Mouse (Mus musculus) C2C12 (cell line): Measurements from ENCODE around the gene Dhx30. TPM values are rescaled to one million over a fixed set of nuclear protein-coding genes. Genes with fewer than 3 reads are reported as not detected.

Experiments used
- H3K27me3 ChIP-seq: one replicate; pipeline ENCODE4 v1.6.1; 2011; ENCODE audit not compliant: control insufficient read depth, insufficient read depth, insufficient read length
- H3K36me3 ChIP-seq: one replicate; pipeline ENCODE4 v1.6.1; 2011; ENCODE audit not compliant: control insufficient read depth, insufficient read depth
- H3K4me3 ChIP-seq: one replicate; pipeline ENCODE4 v1.5.1; 2011; ENCODE audit warnings: mild to moderate bottlenecking, control low read depth; ENCODE audit not compliant: poor library complexity, insufficient read depth, severe bottlenecking
- H3K79me2 ChIP-seq: one replicate; pipeline ENCODE4 v1.6.1; 2011; ENCODE audit not compliant: control insufficient read depth, insufficient read depth
- H3K79me3 ChIP-seq: one replicate; pipeline ENCODE4 v1.6.1; 2011; ENCODE audit warnings: low read depth, control low read depth
- H3ac ChIP-seq: one replicate; pipeline ENCODE3; 2011; ENCODE audit warnings: low read depth; ENCODE audit not compliant: control insufficient read depth, insufficient read length
- CEBPB ChIP-seq: IDR thresholded peaks from one replicate; pipeline ENCODE4 v1.6.1; 2011; ENCODE audit warnings: low read depth, mild to moderate bottlenecking, control low read depth, moderate library complexity
- CTCF ChIP-seq: IDR thresholded peaks from one replicate; pipeline ENCODE4 v1.5.1; 2011; ENCODE audit not compliant: control insufficient read depth, insufficient read depth, insufficient read length
- FOSL1 ChIP-seq: IDR thresholded peaks from one replicate; pipeline ENCODE4 v1.8.0; 2011; ENCODE audit warnings: mild to moderate bottlenecking, low read length; ENCODE audit not compliant: poor library complexity, insufficient read depth, severe bottlenecking
- MAX ChIP-seq: IDR thresholded peaks from one replicate; pipeline ENCODE4 v1.6.1; 2011; ENCODE audit warnings: mild to moderate bottlenecking, control low read depth
- MYOD1 ChIP-seq: IDR thresholded peaks from one replicate; pipeline ENCODE4 v1.6.1; 2011; ENCODE audit warnings: low read depth; ENCODE audit not compliant: control insufficient read depth, insufficient read length
- MYOG ChIP-seq: IDR thresholded peaks from one replicate; pipeline ENCODE4 v1.6.1; 2011; ENCODE audit not compliant: control insufficient read depth, insufficient read length; ENCODE audit errors: extremely low read depth
- USF1 ChIP-seq: IDR thresholded peaks from one replicate; pipeline ENCODE4 v1.6.1; 2011; ENCODE audit warnings: low read depth, mild to moderate bottlenecking, control low read depth, moderate library complexity
- polyA plus RNA-seq: library from polyadenylated mRNA; unstranded; fragments of >200 nt; fragmentation: generic; extraction: Trizol; gene quantifications from one replicate; pipeline ENCODE4 v1.2.1, GENCODE M21; 2012; ENCODE audit warnings: missing spikeins

The Dhx30 gene
- polyA plus RNA-seq, 1 experiment = 93.2 TPM

- no peak for TF ChIP-seq MYOG
- TF ChIP-seq CTCF = no peak
- no peak for TF ChIP-seq MYOD1
- no peak for TF ChIP-seq MAX
- no peak for TF ChIP-seq USF1
- no peak for TF ChIP-seq CEBPB
- TF ChIP-seq FOSL1 = no peak
- no peaks in the 10 kb centered on the region for H3K27me3 ChIP-seq
- no peaks in the 10 kb centered on the region for H3K79me2 ChIP-seq
- no peak overlapping the region for H3K4me3 ChIP-seq
- H3K79me3 ChIP-seq = peaks cover 2% of the 10 kb centered on the region
- peaks cover 8% of the 10 kb centered on the region for H3K36me3 ChIP-seq
- H3ac ChIP-seq = no peak overlapping the region
These were observed 64.1 kb downstream of the Dhx30 start for GRCm38 (mm10) chr9:110053305-110054079.

GRCm38 (mm10) chr9:110052951-110053304 is 64.7 kb downstream of the Dhx30 start:
- H3K4me3 ChIP-seq = no peak overlapping the region
- H3K79me3 ChIP-seq = peaks cover 3% of the 10 kb centered on the region
- TF ChIP-seq FOSL1 (no peak), MAX (no peak), MYOD1 (no peak), CTCF (no peak), USF1 (no peak), CEBPB (no peak), MYOG (no peak)
- H3K27me3 ChIP-seq = no peaks in the 10 kb centered on the region
- H3K79me2 ChIP-seq = no peaks in the 10 kb centered on the region
- peaks cover 8% of the 10 kb centered on the region for H3K36me3 ChIP-seq
- H3ac ChIP-seq = no peak overlapping the region

- no peak overlapping the region for H3ac ChIP-seq
- TF ChIP-seq MAX = no peak
- H3K79me3 ChIP-seq = peaks cover 4% of the 10 kb centered on the region
- no peak overlapping the region for H3K4me3 ChIP-seq
- H3K36me3 ChIP-seq = no peaks in the 10 kb centered on the region
- H3K79me2 ChIP-seq = no peaks in the 10 kb centered on the region
- H3K27me3 ChIP-seq = no peaks in the 10 kb centered on the region
These were observed 65.6 kb downstream of the Dhx30 start for GRCm38 (mm10) chr9:110051869-110052661.

- TF ChIP-seq MYOG = no peak
- no peak for TF ChIP-seq MYOD1
- no peak for TF ChIP-seq CTCF
- no peak for TF ChIP-seq CEBPB
- TF ChIP-seq MAX = no peak
- no peak for TF ChIP-seq FOSL1
- no peak for TF ChIP-seq USF1
- no peaks in the 10 kb centered on the region for H3K79me2 ChIP-seq
- H3K36me3 ChIP-seq = no peaks in the 10 kb centered on the region
- H3ac ChIP-seq = no peak overlapping the region
- no peak overlapping the region for H3K4me3 ChIP-seq
- peaks cover 4% of the 10 kb centered on the region for H3K79me3 ChIP-seq
- H3K27me3 ChIP-seq = no peaks in the 10 kb centered on the region
These were observed 66.4 kb downstream of the Dhx30 start for GRCm38 (mm10) chr9:110051184-110051583.

GRCm38 (mm10) chr9:110047857-110048256 is 69.8 kb downstream of the Dhx30 start:
- H3ac ChIP-seq = no peak overlapping the region
- no peak for TF ChIP-seq FOSL1
- no peak for TF ChIP-seq USF1
- TF ChIP-seq CTCF = no peak
- no peak for TF ChIP-seq MAX
- TF ChIP-seq MYOG = no peak
- no peak for TF ChIP-seq MYOD1
- TF ChIP-seq CEBPB = no peak
- H3K79me3 ChIP-seq = peaks cover 6% of the 10 kb centered on the region
- peaks cover 7% of the 10 kb centered on the region for H3K79me2 ChIP-seq
- no peak overlapping the region for H3K4me3 ChIP-seq
- no peaks in the 10 kb centered on the region for H3K27me3 ChIP-seq
- peaks cover 8% of the 10 kb centered on the region for H3K36me3 ChIP-seq

- no peak for TF ChIP-seq MAX
- no peak for TF ChIP-seq CTCF
- TF ChIP-seq FOSL1 = no peak
- TF ChIP-seq CEBPB = no peak
- no peak for TF ChIP-seq USF1
- TF ChIP-seq MYOD1 = no peak
- no peak for TF ChIP-seq MYOG
- Histone ChIP-seq H3K79me2 (peaks cover 7% of the 10 kb centered on the region), H3K4me3 (no peak overlapping the region), H3K36me3 (peaks cover 13% of the 10 kb centered on the region), H3K79me3 (peaks cover 9% of the 10 kb centered on the region), H3K27me3 (no peaks in the 10 kb centered on the region), H3ac (no peak overlapping the region)
These were observed 70.4 kb downstream of the Dhx30 start for GRCm38 (mm10) chr9:110047260-110047659.
